Mouse (Mus musculus) CD8-positive naive resting alpha-beta T cell, adult 2 months (primary cell): ENCODE data around the gene Cisd1.

Experiments used
- DNase-seq, 2 experiments: peaks; one replicate each; pipeline ENCODE4 v3.0.0; 2022; ENCODE audit warnings: low read depth in 2 of 2, low spot score in 2 of 2

The Cisd1 gene

DNA sequence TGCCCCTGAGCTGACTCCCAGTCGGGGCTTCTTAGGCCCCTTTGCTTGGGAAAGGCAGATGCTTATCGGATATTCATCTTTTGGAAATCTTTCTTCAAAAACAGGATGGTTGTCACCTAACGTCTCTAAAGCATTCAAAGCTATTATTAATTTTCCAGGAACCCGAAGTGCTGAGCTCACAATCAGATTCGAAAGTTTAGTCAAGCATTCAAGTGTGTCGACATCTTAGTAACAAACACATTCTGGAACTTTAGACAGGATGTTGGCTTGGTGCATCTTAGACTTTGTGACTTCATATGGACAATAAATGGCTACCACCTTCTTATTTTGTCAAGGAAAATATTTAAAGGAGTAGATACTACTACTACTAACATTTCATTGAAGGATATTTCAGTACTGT, 16.4 kb downstream of the Cisd1 start:
- no peak for DNase-seq

DNA sequence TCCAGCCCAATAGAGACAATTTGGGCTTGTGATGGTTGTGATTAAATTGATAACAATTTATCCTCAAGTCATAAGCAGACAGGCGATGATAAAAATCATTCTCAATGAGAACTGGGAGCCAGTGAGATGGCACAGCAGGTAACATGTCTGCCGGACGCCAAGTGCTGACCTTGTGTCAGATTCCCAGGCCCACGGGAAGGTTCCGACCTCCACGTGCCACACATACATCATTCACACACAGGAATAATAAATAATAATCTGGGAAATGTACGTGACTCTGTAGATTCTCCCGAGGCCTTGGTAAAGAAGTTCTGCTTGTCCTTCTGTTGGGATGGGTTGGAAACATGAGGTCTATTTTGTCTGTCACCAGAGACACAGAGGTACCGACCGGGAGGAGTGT, 17.4 kb downstream of the Cisd1 start:
- no peak for DNase-seq

DNA sequence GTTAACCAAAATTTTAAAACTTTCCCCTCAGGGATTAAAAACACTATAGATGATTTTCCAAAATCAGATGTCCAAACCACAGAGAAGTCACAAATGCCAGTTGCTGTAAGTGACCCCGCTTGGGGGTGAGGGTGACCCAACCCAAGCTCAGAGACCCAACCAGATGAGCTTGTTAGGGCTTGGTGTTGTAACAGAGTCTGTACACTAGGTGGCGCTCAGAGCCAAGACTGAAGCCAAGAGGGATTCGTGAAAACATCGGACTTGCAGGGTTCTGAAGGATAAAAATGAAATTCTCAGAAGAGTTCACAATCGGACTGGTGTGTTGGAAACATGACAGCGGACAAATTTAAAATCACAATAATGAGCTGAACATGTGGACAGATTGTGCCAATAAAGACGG, 18.0 kb downstream of the Cisd1 start:
- peak; percentile 60 to 68 for DNase-seq

DNA sequence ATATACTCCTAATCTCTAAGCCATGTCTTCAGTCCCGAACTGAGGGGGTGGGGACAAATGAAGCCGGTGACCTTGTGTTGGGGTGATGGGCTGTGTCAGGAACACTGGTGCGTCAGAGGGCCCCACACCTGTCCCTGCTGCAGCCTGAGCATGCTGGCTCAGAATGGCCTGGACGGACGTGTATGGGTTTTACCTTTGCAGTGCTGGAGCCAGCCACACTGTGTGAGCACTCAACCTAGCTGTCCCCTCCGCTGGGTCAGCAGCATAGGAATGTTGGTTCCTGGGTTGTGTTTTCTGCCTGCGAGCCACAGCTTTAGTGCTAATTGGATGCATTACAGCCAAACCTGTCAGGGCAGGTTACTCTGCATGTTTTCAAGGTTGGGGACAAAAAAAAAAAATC, 18.6 kb downstream of the Cisd1 start:
- no peak for DNase-seq

DNA sequence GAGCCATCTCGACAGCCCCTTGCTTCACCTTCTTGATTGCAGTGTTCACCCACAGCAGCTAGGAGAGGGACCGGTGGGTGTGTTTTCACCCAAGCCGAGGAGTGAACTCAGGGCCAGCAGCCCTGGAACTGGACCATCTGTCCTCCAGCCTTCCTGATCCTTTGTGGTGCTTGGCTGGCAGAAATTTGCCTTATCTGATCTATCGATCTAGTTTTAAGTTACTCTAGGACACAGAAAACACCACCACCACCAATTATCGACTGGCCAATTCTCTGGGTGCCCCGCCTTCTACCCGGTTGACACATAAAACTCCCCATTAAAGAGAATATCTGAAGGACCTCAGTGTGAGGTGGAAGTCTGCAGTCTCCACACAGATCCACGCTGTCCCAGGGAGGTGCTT, 21.1 kb downstream of the Cisd1 start:
- no peak for DNase-seq

DNA sequence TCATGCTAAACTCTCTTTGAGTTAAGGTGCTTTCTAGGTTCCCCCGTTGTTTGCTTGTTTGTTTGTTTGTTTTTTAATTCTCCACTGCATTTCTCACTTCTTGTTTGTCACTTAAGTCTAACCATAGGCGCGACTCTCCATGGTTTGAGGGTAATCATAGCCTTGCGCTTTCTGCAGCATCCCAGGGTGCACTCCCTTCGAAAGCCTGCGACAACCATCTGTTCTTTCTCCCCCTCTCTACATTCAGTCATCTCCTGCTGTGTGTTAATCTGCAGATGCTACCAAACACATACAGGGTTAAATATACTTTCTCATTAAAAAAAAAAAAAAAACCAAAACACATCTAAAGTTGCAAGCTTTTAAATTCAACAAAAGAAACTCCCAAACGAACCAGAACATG, 28.3 kb downstream of the Cisd1 start:
- no peak for DNase-seq

DNA sequence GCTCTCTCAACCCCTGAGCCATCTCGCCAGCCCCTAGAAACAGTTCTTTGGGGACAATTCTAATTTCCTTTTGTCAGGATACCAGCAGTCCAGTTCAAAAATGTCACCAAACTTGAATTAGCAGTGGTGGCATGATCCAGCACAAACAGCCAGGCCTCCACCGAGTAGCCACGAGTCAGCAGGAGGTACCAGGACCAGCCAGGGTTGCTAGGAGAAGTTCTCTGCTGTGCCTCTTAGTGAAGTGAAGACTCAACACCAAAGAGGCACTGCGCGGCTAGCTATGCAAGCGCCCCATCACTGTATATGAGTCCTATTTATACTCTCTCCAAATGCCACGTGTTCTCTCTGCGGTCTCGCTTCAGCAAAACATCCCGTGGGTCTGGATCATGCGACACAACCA, 28.7 kb downstream of the Cisd1 start:
- no peak for DNase-seq

DNA sequence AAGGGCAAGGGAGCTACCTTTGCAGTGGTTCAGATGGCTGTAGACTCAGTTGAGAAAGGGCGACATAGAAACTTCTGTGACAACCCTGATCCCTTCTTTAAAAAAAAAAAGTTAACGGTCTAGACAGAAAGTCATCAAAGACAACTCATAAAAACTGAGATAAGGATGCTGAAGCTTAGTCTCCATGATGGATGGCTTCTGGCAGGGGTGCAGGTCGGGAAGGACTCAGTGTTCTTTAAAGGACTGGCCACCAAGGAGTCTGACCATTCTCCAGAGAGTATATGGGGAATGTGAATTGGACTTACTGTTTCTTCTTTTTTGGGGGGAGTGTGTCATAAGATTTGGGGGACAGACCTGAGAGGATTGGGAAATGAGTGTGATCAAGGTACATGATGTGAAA, 30.2 kb downstream of the Cisd1 start:
- DNase-seq, result no peak

DNA sequence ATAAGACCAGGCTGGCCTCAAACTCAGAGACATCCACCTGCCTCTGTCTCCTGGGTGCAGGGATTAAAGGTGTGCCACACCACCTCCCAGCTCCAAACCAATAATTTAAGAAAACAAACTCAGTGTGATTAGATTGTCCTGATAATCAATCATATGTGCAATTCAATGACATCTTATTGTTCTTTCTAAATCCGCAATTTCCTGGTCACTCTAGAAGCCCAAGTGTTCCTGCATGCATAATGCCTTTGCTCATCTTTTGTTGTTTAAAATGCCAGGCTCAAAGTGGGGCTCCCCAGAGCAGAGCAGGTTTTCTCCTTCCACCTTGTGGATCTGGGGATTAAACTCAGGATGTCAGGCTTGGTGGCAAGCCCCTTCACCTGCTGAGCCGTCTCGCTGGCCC, 34.5 kb downstream of the Cisd1 start:
- DNase-seq, result no peak

DNA sequence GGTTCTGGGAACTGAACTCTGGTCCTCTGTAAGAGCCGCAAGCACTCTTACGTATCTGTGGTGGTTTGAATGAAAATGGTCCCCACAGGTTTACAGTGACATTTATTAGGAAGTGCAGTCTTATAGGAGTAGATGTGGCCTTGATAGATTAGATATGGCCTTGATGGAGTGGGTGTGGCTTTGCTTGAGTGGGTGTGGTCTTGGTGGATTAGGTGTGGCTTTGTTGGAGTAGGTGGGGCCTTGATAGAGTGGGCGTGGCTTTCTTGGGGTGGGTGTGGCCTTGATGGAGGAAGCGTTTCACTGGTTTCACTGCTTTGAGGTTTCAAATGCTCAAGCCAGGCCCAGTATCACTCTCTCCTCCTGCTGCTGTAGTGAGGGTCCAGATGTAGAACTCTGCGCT, 36.6 kb downstream of the Cisd1 start:
- no peak for DNase-seq

DNA sequence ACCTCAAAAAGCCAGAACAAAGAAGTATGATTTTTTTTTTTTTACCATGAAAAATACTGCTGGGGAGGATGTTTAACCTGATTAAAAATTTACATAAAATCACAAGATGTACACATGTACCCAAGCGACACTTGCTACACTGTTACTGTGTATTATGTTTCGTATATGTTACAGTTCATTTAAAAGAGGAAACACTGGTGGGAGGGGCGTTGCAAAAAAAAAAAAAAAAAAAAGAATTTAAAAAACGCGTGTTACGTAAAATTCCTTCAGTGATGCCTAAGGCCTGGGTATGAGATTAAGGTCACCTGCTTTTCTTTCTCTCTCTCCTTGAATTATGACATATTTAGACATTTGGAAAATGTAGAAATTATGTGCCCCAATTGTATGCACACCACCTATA, 38.0 kb downstream of the Cisd1 start:
- no peak for DNase-seq

DNA sequence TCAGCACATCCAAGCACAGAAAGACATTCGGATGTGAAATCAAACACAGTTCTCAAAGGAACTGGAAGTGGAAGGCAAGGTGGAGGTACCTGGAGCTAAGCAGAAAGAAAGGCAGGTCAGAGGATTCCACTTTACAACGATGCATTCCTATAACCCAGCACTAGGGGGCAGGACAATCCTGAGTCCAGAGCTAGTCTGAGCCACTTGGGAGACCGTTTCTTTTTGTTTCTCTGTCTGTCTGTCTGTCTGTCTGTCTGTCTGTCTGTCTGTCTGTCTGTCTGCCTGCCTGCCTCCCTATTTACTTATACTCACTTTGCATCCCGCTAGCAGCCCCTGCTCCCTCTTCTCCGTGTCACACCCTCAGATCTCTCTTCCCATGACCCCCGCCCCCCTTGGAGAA, 38.6 kb downstream of the Cisd1 start:
- peak; percentile 47 to 57 for DNase-seq

DNA sequence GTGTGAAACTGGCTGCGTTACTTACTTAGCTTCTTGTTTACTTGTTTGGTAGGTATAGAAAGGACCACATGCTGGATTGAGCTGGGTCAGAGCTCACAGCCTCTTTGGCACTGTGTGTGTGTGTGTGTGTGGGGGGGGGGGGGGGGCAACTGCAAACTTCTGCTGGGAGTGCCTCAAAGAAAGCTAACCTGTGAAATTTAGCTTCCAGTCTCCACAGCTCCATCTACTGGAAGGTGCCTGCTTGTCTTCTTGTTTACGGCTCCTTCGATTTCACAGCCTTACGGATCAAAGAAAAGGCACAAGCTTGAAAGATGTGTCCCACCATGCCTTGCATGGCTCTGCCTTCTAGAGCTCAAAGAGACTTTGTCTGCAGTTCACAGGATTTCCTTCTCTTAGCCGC, 42.3 kb downstream of the Cisd1 start:
- peak; percentile 16 to 46 for DNase-seq

DNA sequence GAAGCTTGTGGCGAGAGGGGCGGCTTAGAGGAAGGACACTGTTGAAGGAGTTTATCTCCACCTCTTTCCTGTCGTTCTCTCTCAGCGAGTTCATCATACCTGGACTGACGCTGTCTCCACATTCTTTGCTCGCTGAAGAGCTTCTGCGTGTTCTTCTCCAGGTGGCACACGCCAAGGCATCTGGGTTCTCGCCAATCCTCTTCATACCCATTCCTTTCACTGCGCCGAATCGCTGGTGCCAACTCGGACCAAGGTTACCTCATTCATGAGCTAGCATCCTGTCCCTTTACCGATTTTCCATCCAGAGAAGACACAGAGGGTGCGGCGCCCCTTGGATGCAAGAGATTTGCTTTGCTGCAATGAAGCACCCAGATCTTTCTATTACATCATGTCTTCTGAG, 44.6 kb downstream of the Cisd1 start:
- no peak for DNase-seq

DNA sequence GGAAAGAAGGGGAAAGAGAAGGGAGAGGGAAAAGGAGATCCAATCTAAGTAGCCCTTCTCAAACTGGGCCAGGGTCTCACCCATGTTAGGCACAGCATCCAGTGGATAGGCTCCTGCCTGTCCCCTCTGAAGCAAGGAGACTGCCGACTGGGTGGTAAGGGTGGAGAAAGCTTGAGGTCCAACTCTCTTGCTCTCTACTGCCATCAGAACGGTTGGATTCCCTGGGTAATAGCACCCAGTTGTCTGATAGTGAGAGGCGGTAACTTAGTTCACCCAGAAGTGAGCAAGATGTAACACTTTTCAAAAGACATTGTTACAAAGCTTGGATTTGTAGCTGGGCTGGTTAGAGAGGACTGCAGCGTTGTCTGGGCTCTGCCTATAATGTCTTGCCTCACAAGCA, 51.5 kb downstream of the Cisd1 start:
- no peak for DNase-seq

DNA sequence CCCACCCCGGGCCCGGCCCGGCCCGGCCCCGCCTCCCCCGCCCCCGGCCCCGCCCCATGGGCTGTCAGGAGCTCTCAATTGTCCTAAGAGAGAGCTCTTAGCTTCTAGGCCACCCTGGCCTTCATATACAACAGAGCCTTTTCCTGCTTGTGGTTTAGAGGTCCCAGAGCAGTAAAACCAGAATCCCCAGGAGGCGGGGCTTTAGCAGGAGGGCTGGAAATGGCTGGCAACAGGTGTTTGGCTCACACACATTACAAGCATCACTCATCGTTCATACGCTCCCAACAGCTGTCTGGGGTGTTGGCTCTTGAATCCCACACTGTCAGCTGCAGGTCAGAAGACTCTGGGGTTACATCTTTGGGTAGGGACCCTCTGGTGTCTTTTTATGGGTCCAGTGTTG, 52.5 kb downstream of the Cisd1 start:
- no peak for DNase-seq

DNA sequence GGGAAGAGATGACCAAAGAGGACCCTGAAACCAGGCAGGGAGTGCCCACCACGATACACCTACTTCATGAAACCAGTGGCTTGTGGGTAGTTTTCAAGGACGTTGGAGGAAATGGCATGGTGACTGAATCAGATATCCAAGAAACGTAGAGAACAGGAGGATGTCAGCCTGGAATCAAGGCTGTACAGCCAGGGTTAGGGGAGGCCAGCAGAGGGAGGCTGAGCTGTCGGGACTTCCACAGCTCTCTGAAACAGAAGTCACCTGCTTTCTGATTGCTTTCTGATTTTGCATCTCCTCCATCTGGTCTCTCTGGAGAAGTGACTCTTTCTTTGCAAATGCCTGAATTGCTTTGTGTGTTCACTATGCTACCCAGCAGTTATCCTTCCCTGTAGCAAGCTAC, 53.0 kb downstream of the Cisd1 start:
- DNase-seq, result no peak

DNA sequence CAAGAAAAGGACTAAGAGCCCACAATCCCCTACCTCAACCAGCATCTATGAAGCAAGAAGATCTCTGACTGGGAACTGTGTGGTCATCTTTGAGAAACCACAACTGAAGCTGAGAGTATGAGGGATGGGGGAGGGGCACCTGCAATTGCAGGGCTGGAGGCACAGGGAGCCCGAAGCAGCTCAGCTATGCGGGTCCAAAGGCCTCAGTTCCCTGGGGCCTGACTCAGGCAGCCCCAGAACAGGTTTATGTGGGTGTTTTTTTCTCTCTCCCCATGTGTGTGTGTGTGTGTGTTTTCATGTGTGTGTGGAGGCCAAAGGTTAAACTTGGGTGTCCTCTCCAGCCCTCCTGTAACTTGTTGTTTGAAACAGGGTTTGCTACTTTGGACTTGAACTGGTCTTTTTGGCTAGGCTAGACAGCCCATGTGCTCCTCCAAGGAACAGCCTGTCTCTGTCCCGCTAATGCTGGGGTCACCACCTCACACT, 53.5 kb downstream of the Cisd1 start:
- no peak for DNase-seq

DNA sequence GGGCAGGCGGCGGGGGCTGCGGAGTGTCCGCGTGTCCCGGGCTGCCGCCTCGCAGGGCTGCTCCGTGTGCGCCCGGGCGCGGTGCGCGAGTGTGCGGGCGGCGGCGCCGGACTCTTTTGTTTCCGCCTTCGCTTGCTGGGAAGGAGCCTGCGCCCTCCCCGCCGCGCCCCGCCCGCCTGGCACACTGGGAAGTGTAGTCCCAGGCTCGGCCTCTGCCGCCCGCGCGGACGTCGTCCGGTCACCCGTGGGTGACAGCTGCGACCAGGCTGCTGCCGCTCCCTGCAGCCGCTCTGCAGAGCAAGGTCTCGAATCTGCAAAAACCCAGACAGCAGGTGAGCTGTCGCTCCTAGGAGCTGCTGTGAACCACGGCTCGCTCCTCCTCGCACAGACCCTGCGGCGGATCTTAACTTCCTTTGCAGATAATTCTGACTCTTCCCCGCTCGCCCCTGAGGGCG, 59.6 kb downstream of the Cisd1 start, which contains the start of gene Ube2d1:
Gene Ube2d1, minus strand, starts transcription at position 137 of the 455 bp plus-strand sequence.
- peak; percentile 59 to 72 for DNase-seq

DNA sequence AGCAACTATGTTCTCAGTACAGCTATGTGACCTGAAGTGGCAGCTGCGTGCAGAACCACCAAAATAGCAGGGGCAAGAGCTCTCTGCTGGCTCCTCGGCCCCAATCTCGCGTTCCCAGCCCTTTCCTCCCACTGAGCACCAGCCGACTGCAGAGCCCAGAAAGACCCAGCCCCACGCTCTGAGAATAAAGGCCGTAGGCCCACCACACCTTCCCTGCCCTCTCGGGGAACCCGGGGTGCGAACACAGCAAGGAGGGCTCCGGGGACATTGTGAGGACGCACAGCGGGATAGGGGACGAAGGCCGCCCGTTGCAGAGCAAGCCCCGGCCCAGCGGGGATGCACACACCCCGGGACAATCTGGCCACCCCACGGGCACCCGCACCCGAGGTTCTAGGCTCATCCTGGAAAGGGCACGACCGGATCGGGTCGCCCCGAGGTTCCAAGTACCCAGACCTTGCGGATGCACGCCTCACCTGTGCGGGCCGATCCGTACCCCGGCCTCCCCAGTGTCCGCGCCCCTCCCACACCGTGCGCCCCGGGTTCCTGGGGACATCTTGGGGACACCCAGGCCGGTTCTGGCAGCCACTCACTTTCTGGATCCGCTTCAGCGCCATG, 60.1 kb downstream of the Cisd1 start:
- peak in 1 of 2 experiments; percentile 16 for DNase-seq

DNA sequence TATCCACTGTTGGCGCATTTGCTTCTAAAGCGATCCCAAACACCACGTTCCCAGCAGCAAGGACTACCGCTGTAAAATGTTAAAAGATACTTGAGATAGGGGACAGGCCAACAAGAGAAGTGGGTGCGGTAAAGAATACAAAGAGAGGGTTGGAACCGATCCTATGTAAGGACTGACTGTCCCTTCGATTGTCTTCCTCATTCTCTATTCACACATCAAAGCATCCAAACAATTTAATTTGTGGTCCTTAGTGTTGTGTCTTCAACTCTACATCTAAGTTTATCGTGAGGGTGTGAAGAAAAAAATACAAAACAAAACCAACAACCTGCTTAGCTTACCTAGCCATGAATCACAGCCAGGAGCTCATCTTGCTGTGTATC, 60.6 kb downstream of the Cisd1 start:
- no peak for DNase-seq
